Mouse (Mus musculus): ENCODE results near the gene Zfp583.

- TF ChIP-seq POLR2A (IDR thresholded peaks at IDR 0.05; ENCODE audit: extremely low read depth, insufficient read depth, low read length), result no peak
- TF ChIP-seq CTCF (IDR thresholded peaks at IDR 0.05; ENCODE audit: low read depth, low read length), result no peak
These were observed 33.7 kb upstream of the Zfp583 start for GRCm38 (mm10) chr7:6364761-6365160.
